Mouse (Mus musculus) embryonic facial prominence, embryonic 11.5 days (tissue): ENCODE results near the gene Creld1. TPM values are rescaled to one million over a fixed set of nuclear protein-coding genes. Genes with fewer than 3 reads are reported as not detected.
A peak's percentile ranks its signal among the peaks of the same experiment; 100 is the strongest.

Experiments used
- ATAC-seq: fragments of 200-750 bp; cut with Nextera tagmentation; replicated peaks from 2 replicates; pipeline ENCODE4 v1.8.0; 2017; ENCODE audit warnings: low read depth; ENCODE audit not compliant: insufficient number of reproducible peaks, low FRiP score, low TSS enrichment
- DNase-seq: peaks from one replicate; pipeline ENCODE4 v3.0.0-alpha.2; 2015; ENCODE audit warnings: low spot score
- H3K27ac ChIP-seq: fragments of 300-500 bp; sonication (generic); replicated peaks from 2 replicates; pipeline ENCODE4 v1.5.1; 2014; ENCODE audit warnings: mild to moderate bottlenecking, low read depth, low read length, control low read depth
- H3K27me3 ChIP-seq: fragments of 300-500 bp; sonication (generic); 2 replicates; pipeline ENCODE4 v1.6.1; 2014; ENCODE audit warnings: mild to moderate bottlenecking, low read length, moderate library complexity, mixed read lengths; ENCODE audit not compliant: control insufficient read depth, insufficient read depth
- H3K36me3 ChIP-seq: fragments of 300-500 bp; sonication (generic); replicated peaks from 2 replicates; pipeline ENCODE4 v1.6.1; 2014; ENCODE audit warnings: low read depth, mild to moderate bottlenecking, low read length, moderate library complexity, mixed read lengths; ENCODE audit not compliant: control insufficient read depth, insufficient read depth
- H3K4me1 ChIP-seq: fragments of 300-500 bp; sonication (generic); 2 replicates; pipeline ENCODE4 v1.6.1; 2014; ENCODE audit warnings: low read length, mixed read lengths; ENCODE audit not compliant: control insufficient read depth, insufficient read depth
- H3K4me2 ChIP-seq: fragments of 300-500 bp; sonication (generic); 2 replicates; pipeline ENCODE4 v1.6.1; 2014; ENCODE audit warnings: low read depth, mild to moderate bottlenecking, control low read depth, low read length, moderate library complexity
- H3K4me3 ChIP-seq: fragments of 300-500 bp; sonication (generic); 2 replicates; pipeline ENCODE4 v1.5.1; 2014; ENCODE audit warnings: low read depth, low read length, control low read depth
- H3K9ac ChIP-seq: fragments of 300-500 bp; sonication (generic); replicated peaks from 2 replicates; pipeline ENCODE4 v1.6.1; 2014; ENCODE audit warnings: mild to moderate bottlenecking, control low read depth, low read length
- H3K9me3 ChIP-seq: fragments of 300-500 bp; sonication (generic); replicated peaks from 2 replicates; pipeline ENCODE4 v1.6.1; 2016; ENCODE audit warnings: mild to moderate bottlenecking, low read length, inconsistent platforms, mixed read lengths; ENCODE audit not compliant: control insufficient read depth
- WGBS: fragments of 180-500 bp; shearing (Covaris S2); extraction: QIAGEN DNeasy Blood & Tissue Kit; methylation state at CpG from one replicate; pipeline ENCODE4 v1.1.7; 2014; 5-methylcytosine and 5-hydroxymethylcytosine counted together
- polyA plus RNA-seq: library from polyadenylated mRNA; unstranded; fragments of >200 nt; fragmentation: Nextera tagmentation; extraction: Ambion mirVana; gene quantifications from 2 replicates; pipeline ENCODE4 v1.2.1, GENCODE M21; 2014

The Creld1 gene
- polyA plus RNA-seq, 1 experiment from 2014 or later, result 13.1 TPM

DNA sequence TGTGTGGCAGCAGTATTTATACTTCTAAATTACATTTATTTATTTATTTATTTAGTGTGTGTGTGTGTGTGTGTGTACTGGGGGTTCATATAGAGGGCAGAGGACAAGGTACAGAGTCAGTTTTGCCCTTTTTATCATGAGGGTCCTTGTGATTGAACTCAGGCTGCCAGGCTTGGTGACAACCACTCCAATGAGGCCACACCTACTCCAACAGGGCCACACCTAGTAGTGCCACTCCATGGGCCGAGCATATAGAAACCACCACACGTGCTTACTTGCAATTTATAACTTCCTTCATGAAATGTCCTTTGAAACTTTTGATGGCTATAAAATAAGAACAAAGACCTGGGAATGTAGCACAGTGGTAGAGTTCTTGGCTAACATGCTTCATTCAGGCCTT is 9.9 kb upstream of the Creld1 start:
- Histone ChIP-seq H3K9ac (no peak overlapping the region), H3K27me3 (peaks cover 17% of the 10 kb centered on the region), H3K4me2 (no peak overlapping the region), H3K4me3 (no peak overlapping the region), H3K9me3 (no peaks in the 10 kb centered on the region), H3K27ac (no peak overlapping the region), H3K36me3 (no peaks in the 10 kb centered on the region), H3K4me1 (peaks cover 6% of the 10 kb centered on the region)
- ATAC-seq (no peak), DNase-seq (no peak)
- WGBS, result 82% methylated on average over 2 of the region's 2 CpGs

DNA sequence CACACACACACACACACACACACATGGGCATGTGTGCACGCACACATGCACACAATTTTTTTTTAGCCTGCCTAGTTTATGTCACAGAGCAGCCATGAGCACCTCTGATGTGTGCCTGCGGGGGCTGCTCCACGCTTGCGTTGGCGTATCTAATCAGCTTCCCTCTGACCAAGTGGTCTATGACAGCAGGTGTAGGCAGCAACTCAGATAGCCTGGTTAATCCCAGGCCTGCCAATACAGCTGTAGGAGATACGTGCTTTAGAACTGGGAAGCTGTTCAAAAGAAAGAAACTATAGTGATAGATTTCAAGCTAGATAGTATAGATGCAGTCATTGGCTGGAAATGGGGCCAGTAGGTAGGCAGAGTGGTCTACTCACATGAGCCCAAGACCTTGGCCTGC is 9.4 kb upstream of the Creld1 start:
- Histone ChIP-seq H3K4me2 (no peak overlapping the region), H3K9me3 (no peaks in the 10 kb centered on the region), H3K9ac (no peak overlapping the region), H3K27ac (no peak overlapping the region), H3K27me3 (peaks cover 17% of the 10 kb centered on the region), H3K36me3 (no peaks in the 10 kb centered on the region), H3K4me3 (no peak overlapping the region), H3K4me1 (peaks cover 6% of the 10 kb centered on the region)
- 83% methylated on average over 6 of the region's 6 CpGs for WGBS
- DNase-seq, result no peak
- no peak for ATAC-seq

DNA sequence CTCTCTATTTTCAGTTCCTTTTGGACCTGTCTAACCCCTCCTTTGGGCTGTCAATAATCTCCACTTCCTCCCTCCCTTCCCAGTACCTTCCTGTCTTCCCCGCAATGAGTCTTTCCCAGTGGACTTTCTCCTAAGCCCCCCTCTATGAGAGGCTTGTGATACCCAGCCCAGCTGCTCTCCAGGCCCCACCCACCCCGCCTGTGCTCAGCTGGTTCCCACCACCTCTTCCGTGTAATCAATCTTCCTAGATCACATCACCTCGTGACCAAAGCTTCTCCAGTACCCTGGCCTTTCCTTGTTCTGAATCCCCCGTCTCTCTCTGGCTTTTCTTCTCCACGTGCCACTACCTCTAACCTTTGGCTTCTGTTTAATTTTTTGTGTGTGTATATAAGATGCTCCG is 5.7 kb upstream of the Creld1 start:
- Histone ChIP-seq H3K9ac (no peak overlapping the region), H3K27me3 (peaks cover 13% of the 10 kb centered on the region), H3K4me3 (no peak overlapping the region), H3K36me3 (no peaks in the 10 kb centered on the region), H3K4me2 (no peak overlapping the region), H3K4me1 (no peaks in the 10 kb centered on the region), H3K27ac (no peak overlapping the region), H3K9me3 (no peaks in the 10 kb centered on the region)
- ATAC-seq (no peak), DNase-seq (no peak)
- WGBS, result 47% methylated on average over 7 of the region's 7 CpGs

DNA sequence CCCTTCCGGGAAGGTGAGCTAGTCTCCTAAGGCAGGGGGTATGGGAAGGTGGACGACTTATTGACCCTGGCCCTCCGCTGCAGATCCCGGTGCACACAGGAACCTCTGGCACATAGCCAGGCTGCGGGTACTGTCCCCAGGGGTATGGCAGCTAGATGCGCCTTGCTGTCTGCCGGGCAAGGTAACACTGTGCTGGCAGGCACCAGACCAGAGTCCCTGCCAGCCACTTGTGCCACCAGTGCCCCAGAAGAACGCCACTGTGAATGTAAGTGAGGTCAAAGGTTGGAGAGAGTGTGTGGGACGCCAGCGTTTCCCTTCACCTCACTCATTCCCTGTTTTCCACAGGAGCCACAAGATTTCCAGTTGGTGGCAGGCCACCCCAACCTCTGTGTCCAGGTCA is 4.2 kb upstream of the Creld1 start:
- no peak for DNase-seq
- Histone ChIP-seq H3K9ac (no peak overlapping the region), H3K4me1 (peaks cover 3% of the 10 kb centered on the region; the same call in 1 of the 2 replicates), H3K36me3 (no peaks in the 10 kb centered on the region), H3K27me3 (peaks cover 18% of the 10 kb centered on the region), H3K27ac (no peak overlapping the region), H3K9me3 (no peaks in the 10 kb centered on the region), H3K4me3 (no peak overlapping the region), H3K4me2 (no peak overlapping the region)
- no peak for ATAC-seq
- WGBS, result 79% methylated on average over 10 of the region's 10 CpGs

DNA sequence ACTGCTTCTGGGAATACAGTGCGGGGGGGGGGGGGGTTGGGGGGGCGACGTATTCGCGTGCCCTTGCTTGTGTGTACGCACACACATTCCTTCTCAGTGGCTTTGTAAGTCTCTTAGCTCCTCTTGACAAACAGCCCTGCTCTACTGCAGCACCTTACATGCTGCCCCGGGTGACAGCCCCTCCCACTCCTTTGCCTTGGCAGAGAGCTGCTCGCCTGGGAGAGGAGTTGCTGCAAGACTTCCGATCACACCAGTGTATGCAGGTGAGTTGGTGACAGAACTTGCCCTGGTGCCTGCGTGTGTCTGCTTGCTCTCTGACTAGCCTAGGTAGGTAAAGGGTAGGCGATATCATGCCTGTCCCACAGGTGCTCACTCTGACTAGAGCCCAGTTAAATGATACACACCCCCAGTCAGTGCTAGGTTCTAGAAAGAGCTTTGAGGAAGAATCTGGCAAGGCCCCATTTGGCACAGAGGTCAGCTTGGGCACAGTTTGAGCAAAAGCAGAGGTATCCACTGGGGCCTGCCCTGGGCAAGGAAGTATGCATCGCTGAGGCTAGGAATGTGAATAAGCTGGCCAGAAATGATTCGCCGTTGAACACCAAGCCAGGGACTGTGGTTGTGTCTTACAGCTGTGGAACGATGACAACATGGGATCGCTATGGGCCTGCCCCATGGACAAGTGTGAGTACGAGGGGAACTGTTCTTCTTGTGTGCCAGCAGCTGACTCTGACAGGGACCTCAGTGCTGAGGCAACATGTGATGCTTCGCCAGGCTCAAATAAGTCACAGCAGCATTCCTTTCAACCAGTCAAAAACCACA is 2.3 kb upstream of the Creld1 start:
- no peaks in the 10 kb centered on the region for H3K9me3 ChIP-seq
- peaks cover 4% of the 10 kb centered on the region; the same call in 1 of the 2 replicates for H3K4me1 ChIP-seq
- H3K27ac ChIP-seq, result no peak overlapping the region
- no peaks in the 10 kb centered on the region for H3K36me3 ChIP-seq
- DNase-seq (no peak), ATAC-seq (no peak)
- H3K9ac ChIP-seq, result no peak overlapping the region
- H3K27me3 ChIP-seq, result peaks cover 18% of the 10 kb centered on the region
- no peak overlapping the region for H3K4me3 ChIP-seq
- no peak overlapping the region for H3K4me2 ChIP-seq
- 64% methylated on average over 18 of the region's 18 CpGs for WGBS

DNA sequence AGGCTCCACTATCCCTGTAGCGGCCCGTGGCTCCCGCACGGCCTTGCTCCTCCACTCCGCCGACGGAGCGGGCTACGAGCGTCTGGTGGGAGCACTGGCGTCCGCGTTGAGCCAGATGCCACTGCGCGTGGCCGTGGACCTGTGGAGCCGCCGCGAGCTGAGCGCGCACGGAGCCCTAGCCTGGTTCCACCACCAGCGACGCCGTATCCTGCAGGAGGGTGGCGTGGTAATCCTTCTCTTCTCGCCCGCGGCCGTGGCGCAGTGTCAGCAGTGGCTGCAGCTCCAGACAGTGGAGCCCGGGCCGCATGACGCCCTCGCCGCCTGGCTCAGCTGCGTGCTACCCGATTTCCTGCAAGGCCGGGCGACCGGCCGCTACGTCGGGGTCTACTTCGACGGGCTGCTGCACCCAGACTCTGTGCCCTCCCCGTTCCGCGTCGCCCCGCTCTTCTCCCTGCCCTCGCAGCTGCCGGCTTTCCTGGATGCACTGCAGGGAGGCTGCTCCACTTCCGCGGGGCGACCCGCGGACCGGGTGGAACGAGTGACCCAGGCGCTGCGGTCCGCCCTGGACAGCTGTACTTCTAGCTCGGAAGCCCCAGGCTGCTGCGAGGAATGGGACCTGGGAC is 509 bp upstream of the Creld1 start:
- Histone ChIP-seq H3K4me1 (peaks cover 4% of the 10 kb centered on the region; the same call in 1 of the 2 replicates), H3K9ac (peak overlapping the region; percentile 46)
- 2% methylated on average over 65 of the region's 65 CpGs for WGBS

DNA sequence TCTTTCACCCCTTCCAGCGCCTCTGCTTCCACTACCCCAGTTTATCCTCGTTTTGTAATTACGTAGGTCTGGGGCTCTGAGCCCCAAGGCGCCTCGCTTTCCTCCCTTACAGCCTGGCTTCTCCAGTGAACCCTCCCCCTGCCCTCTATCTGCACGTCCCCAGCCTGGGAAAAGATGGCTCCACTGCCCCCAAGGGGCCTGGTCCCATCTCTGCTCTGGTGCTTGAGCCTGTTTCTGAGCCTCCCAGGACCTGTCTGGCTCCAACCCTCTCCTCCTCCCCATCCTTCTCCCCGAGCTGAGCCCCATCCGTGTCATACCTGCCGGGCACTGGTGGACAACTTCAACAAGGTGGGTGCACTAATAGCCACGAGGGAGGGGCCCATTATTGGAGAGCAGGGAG is 632 bp downstream of the Creld1 start:
- Histone ChIP-seq H3K9me3 (no peaks in the 10 kb centered on the region), H3K4me1 (peaks cover 4% of the 10 kb centered on the region; the same call in 1 of the 2 replicates), H3K27me3 (peaks cover 18% of the 10 kb centered on the region), H3K4me2 (peak overlapping the region; percentile 64), H3K4me3 (peak overlapping the region; percentile 32), H3K36me3 (no peaks in the 10 kb centered on the region), H3K9ac (peak overlapping the region; percentile 35), H3K27ac (peak overlapping the region; percentile 7; the same call in 1 of the 2 replicates)
- ATAC-seq (peak; percentile 44; the same call in 1 of the 2 replicates), DNase-seq (no peak)
- 10% methylated on average over 10 of the region's 10 CpGs for WGBS

More for the DNA sequence above, 509 bp upstream of the Creld1 start:
- ATAC-seq, result peak; percentile 34; the same call in 1 of the 2 replicates
- Histone ChIP-seq H3K36me3 (no peaks in the 10 kb centered on the region), H3K4me3 (peak overlapping the region; percentile 32), H3K27me3 (peaks cover 18% of the 10 kb centered on the region), H3K27ac (no peak overlapping the region), H3K4me2 (peak overlapping the region; percentile 64), H3K9me3 (no peaks in the 10 kb centered on the region)
- DNase-seq, result no peak

DNA sequence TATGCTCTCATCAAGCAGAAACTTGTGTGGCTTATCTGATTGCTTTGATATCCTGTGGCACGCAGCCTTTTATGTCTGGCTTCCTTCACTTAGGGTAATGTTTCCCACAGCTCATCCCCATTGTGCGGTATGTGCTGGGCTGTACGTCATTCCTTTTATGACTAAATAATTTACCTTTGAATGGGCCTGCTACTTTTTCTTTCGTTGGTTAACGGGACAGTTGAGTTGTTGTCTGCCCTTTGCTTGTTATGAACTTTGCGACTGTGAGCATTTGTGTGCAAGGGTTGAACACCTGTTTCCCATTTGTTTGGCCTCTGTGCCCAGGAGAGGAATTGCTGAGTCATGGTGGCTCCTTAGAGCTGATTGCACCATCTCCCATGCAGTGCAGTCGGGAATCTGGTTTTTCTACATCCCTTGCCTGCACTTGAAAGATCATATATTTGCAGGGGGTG is 4.1 kb downstream of the Creld1 start:
- ATAC-seq (no peak), DNase-seq (peak; percentile 86)
- Histone ChIP-seq H3K4me2 (no peak overlapping the region), H3K36me3 (no peaks in the 10 kb centered on the region), H3K9me3 (no peaks in the 10 kb centered on the region), H3K9ac (no peak overlapping the region), H3K4me1 (peaks cover 4% of the 10 kb centered on the region; the same call in 1 of the 2 replicates), H3K4me3 (no peak overlapping the region), H3K27me3 (peaks cover 7% of the 10 kb centered on the region), H3K27ac (no peak overlapping the region)
- 44% methylated on average over 7 of the region's 7 CpGs for WGBS
